ENCODE assay signal across 8 mouse cellular contexts in genomic region chr13:40723598-40723920, GRCm38 (mm10). TPM values are rescaled to one million over a fixed set of nuclear protein-coding genes. Genes with fewer than 3 reads are reported as not detected.
DNase-seq lines count a peak whose midpoint lies in the region; ATAC-seq and TF ChIP-seq lines count a peak whose summit lies in the region.

No protein-coding gene starts in this region.

- no peaks in the 10 kb centered on the region for H3K9me3 ChIP-seq in kidney, embryonic 14.5 days (ENCODE audit: control insufficient read depth, low read length)
- H3K9me3 ChIP-seq in hindbrain, embryonic 16.5 days (ENCODE audit: control insufficient read depth, low read length) = no peaks in the 10 kb centered on the region
- no peaks in the 10 kb centered on the region for H3K9me3 ChIP-seq in midbrain, embryonic 15.5 days

- H3K4me2 ChIP-seq in kidney, embryonic 14.5 days (replicated peaks; ENCODE audit: low read depth, low read length) = peak overlapping the region; percentile 54
- H3K4me2 ChIP-seq in hindbrain, embryonic 16.5 days (ENCODE audit: low read length) = peak overlapping the region; percentile 87
- H3K4me2 ChIP-seq in midbrain, embryonic 15.5 days = peak overlapping the region; percentile 73

- no peaks in the 10 kb centered on the region for H3K36me3 ChIP-seq in kidney, embryonic 14.5 days (ENCODE audit: control insufficient read depth, insufficient read depth, low read length)
- H3K36me3 ChIP-seq in hindbrain, embryonic 16.5 days (ENCODE audit: control insufficient read depth, insufficient read depth, low read length) = no peaks in the 10 kb centered on the region
- no peaks in the 10 kb centered on the region for H3K36me3 ChIP-seq in midbrain, embryonic 15.5 days (replicated peaks)

- DNase-seq in kidney, adult 18-20 months = no peak
- no peak for DNase-seq in urinary bladder, postnatal 36 days (ENCODE audit: low spot score in 2 of 2)
- no peak for DNase-seq in layer of hippocampus, postnatal 14 days (ENCODE audit: low spot score in 2 of 2)

- peak overlapping the region; percentile 51; the same call in 1 of the 2 replicates for H3K27ac ChIP-seq in kidney, embryonic 14.5 days (ENCODE audit: low read depth, low read length)
- H3K27ac ChIP-seq in cortical plate, adult 2 months (ENCODE audit: insufficient read depth, low read length) = no peak overlapping the region
- H3K27ac ChIP-seq in hindbrain, embryonic 16.5 days (ENCODE audit: low read depth, low read length) = peak overlapping the region; percentile 83; the same call in 1 of the 2 replicates
- H3K27ac ChIP-seq in midbrain, embryonic 15.5 days = peak overlapping the region; percentile 73

- no peaks in the 10 kb centered on the region for H3K4me1 ChIP-seq in kidney, embryonic 14.5 days (ENCODE audit: control insufficient read depth, insufficient read depth, low read length)
- no peaks in the 10 kb centered on the region for H3K4me1 ChIP-seq in cortical plate, adult 2 months (ENCODE audit: control insufficient read depth, insufficient read depth, low read length)
- H3K4me1 ChIP-seq in hindbrain, embryonic 16.5 days (ENCODE audit: control insufficient read depth, insufficient read depth, low read depth, low read length) = no peaks in the 10 kb centered on the region; the same call in 1 of the 2 replicates
- peaks cover 4% of the 10 kb centered on the region; the same call in 1 of the 2 replicates for H3K4me1 ChIP-seq in midbrain, embryonic 15.5 days

- peak overlapping the region; percentile 53 for H3K4me3 ChIP-seq in kidney, embryonic 14.5 days (ENCODE audit: low read length)
- peak overlapping the region; percentile 36; the same call in 1 of the 2 replicates for H3K4me3 ChIP-seq in cortical plate, adult 2 months (ENCODE audit: insufficient read depth, low read length)
- peak overlapping the region; percentile 63 for H3K4me3 ChIP-seq in hindbrain, embryonic 16.5 days (ENCODE audit: low read length)
- H3K4me3 ChIP-seq in midbrain, embryonic 15.5 days = peak overlapping the region; percentile 48

- peaks cover 64% of the 10 kb centered on the region for H3K27me3 ChIP-seq in kidney, embryonic 14.5 days (ENCODE audit: control insufficient read depth, insufficient read depth, low read length)
- peaks cover 39% of the 10 kb centered on the region for H3K27me3 ChIP-seq in hindbrain, embryonic 16.5 days (replicated peaks; ENCODE audit: control insufficient read depth, insufficient read depth, low read length)
- H3K27me3 ChIP-seq in midbrain, embryonic 15.5 days (replicated peaks) = peaks cover 78% of the 10 kb centered on the region

- ATAC-seq in kidney, embryonic 14.5 days (ENCODE audit: low FRiP score, low TSS enrichment) = no peak
- ATAC-seq in hindbrain, embryonic 16.5 days = no peak
- no peak for ATAC-seq in midbrain, embryonic 15.5 days (replicated peaks)
- no peak for ATAC-seq in cerebellum, adult (ENCODE audit: insufficient number of reproducible peaks, low FRiP score, low TSS enrichment)

- TF ChIP-seq POLR2A in cortical plate, adult 2 months (IDR thresholded peaks at IDR 0.05; ENCODE audit: extremely low read depth, insufficient read depth, low read length) = no peak

- H3K9ac ChIP-seq in kidney, embryonic 14.5 days (ENCODE audit: low read depth, low read length) = peak overlapping the region; percentile 51; the same call in 1 of the 2 replicates
- peak overlapping the region; percentile 63 for H3K9ac ChIP-seq in hindbrain, embryonic 16.5 days (ENCODE audit: low read depth, low read length)
- H3K9ac ChIP-seq in midbrain, embryonic 15.5 days = no peak overlapping the region

- TF ChIP-seq CTCF in cortical plate, adult 2 months (IDR thresholded peaks at IDR 0.05; ENCODE audit: extremely low read depth, insufficient read depth, low read length) = no peak

- WGBS in kidney, embryonic 14.5 days = 6% methylated on average over 5 of the region's 5 CpGs
- 3% methylated on average over 5 of the region's 5 CpGs for WGBS in hindbrain, embryonic 16.5 days
- WGBS in midbrain, embryonic 15.5 days = 3% methylated on average over 5 of the region's 5 CpGs

RNA-seq across cellular contexts. Expression of gene Tfap2a, which starts 14.6 kb away (rescaled TPM):
- 3.6 and 4.8 TPM in 2 replicates for polyA plus RNA-seq in kidney, embryonic 14.5 days (2014; fragmentation: Nextera tagmentation; extraction: Ambion mirVana)
- polyA plus RNA-seq in cortical plate, adult 2 months (2012; rRNA removed) = 0.15 and 0.23 TPM in 2 replicates
- 8.4 and 9.0 TPM in 2 replicates for polyA plus RNA-seq in hindbrain, embryonic 16.5 days (2015; fragmentation: Nextera tagmentation; extraction: Ambion mirVana)
- polyA plus RNA-seq in midbrain, embryonic 15.5 days (2015; fragmentation: Nextera tagmentation; extraction: Ambion mirVana) = 4.1 and 5.5 TPM in 2 replicates
- total RNA-seq in layer of hippocampus, postnatal 14 days (2021) = under 1 TPM; 0.41 to 0.52 TPM
